Mouse (Mus musculus) olfactory bulb, adult 2 months (tissue): ENCODE measurements at regions not wholly inside any gene's neighbourhood (a gene's known extent, or its start where the extent isn't known, plus 50 kb on each side); places are given as distances from the start of the nearest gene placed in this dataset.

Experiments used
- CTCF ChIP-seq: fragments of 200-500 bp; IDR thresholded peaks from 2 replicates; pipeline ENCODE4 v1.5.1; 2012; ENCODE audit warnings: low read depth, mild to moderate bottlenecking, low read length, moderate library complexity; ENCODE audit not compliant: insufficient read depth
- POLR2A ChIP-seq: fragments of 200-500 bp; IDR thresholded peaks from 2 replicates; pipeline ENCODE4 v1.6.1; 2012; ENCODE audit warnings: mild to moderate bottlenecking, low read depth, low read length, moderate library complexity; ENCODE audit not compliant: insufficient read depth

DNA sequence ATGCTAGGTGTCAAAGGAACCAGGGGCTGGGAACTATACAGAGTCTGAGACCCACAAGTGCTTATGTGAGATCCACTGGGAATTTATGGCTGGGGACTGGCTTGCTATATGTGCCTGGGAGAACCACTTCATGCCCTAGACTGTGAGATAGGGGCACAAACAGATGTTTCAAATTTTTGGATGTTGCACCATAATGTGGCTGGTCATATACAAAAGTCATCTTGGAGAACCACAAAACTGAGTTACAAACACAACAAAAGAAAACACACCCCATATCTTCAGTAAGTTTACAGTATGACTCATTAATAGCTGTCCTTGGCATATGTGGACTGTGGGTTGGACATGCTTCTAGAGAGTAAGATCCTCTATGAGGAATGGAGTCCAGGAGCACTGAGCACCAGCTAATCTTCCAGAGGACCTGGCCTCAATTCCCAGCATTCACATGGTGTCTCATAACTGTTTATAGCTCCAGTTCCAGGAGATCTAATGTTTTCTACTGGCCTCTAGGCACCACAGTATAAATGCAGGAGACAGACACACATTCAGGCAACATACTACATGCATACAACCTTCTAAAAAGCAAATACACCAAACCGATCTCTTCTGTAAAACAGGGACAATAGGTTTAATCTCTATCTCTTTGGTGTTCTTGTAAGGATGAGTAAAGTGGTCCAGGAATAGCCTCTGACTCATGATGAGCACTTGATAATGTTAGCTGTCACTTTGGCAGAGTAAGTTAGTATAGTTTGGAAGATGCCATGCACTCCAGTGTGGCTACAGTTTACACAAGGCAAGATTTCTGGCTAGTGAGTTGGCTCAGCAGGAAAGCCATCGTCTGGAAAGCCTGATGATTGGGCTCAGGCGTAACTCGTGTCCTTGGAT, 132.0 kb upstream of the Ptbp2 start:
- TF ChIP-seq CTCF (no peak), POLR2A (no peak)
